Mouse (Mus musculus) hindbrain, postnatal 0 days (tissue): ENCODE measurements at regions not wholly inside any gene's neighbourhood (a gene's known extent, or its start where the extent isn't known, plus 50 kb on each side); places are given as distances from the start of the nearest gene placed in this dataset.
"Not testable (repeated sequence)": the region's sequence is repeated elsewhere in the genome, so short reads cannot be mapped to it uniquely, and the experiment has no call there.

Experiments used
- ATAC-seq: fragments of 200-750 bp; cut with Nextera tagmentation; 2 replicates; pipeline ENCODE4 v1.8.0; 2017; ENCODE audit warnings: mild to moderate bottlenecking, moderate TSS enrichment, moderate library complexity
- DNase-seq: peaks from one replicate; pipeline ENCODE4 v3.0.0-alpha.2; 2015; ENCODE audit warnings: low spot score
- H3K27ac ChIP-seq: fragments of 300-500 bp; sonication (generic); 2 replicates; pipeline ENCODE4 v1.5.1; 2014; ENCODE audit warnings: mild to moderate bottlenecking
- H3K27me3 ChIP-seq: fragments of 300-500 bp; sonication (generic); 2 replicates; pipeline ENCODE4 v1.6.1; 2014; ENCODE audit warnings: low read length, mixed read lengths; ENCODE audit not compliant: insufficient read depth
- H3K36me3 ChIP-seq: fragments of 300-500 bp; sonication (generic); 2 replicates; pipeline ENCODE4 v1.6.1; 2014; ENCODE audit warnings: low read length, mixed read lengths; ENCODE audit not compliant: insufficient read depth
- H3K4me1 ChIP-seq: fragments of 300-500 bp; sonication (generic); 2 replicates; pipeline ENCODE4 v1.6.1; 2014; ENCODE audit warnings: antibody characterized with exemption, low read length, mixed read lengths; ENCODE audit not compliant: insufficient read depth
- H3K4me2 ChIP-seq: fragments of 300-500 bp; sonication (generic); 2 replicates; pipeline ENCODE4 v1.6.1; 2014; ENCODE audit warnings: low read depth, mild to moderate bottlenecking, low read length, moderate library complexity, mixed read lengths
- H3K4me3 ChIP-seq: fragments of 300-500 bp; sonication (generic); 2 replicates; pipeline ENCODE4 v1.5.1; 2014; ENCODE audit warnings: low read length
- H3K9ac ChIP-seq: fragments of 300-500 bp; sonication (generic); replicated peaks from 2 replicates; pipeline ENCODE4 v1.6.1; 2014; ENCODE audit warnings: mild to moderate bottlenecking, low read length, moderate library complexity, mixed read lengths
- H3K9me3 ChIP-seq: fragments of 300-500 bp; sonication (generic); 2 replicates; pipeline ENCODE4 v1.6.1; 2016; ENCODE audit warnings: low read length, mixed read lengths
- CTCF ChIP-seq: IDR thresholded peaks from 2 replicates; pipeline ENCODE4 v1.5.1; 2016; ENCODE audit warnings: antibody characterized with exemption, control low read depth, low read depth
- WGBS: fragments of 180-500 bp; shearing (Covaris S2); extraction: QIAGEN DNeasy Blood & Tissue Kit; methylation state at CpG from one replicate; pipeline ENCODE4 v1.1.7; 2014; 5-methylcytosine and 5-hydroxymethylcytosine counted together

- H3K9me3 ChIP-seq, H3K27me3 ChIP-seq, H3K9ac ChIP-seq, H3K4me1 ChIP-seq, H3K27ac ChIP-seq, ATAC-seq, H3K36me3 ChIP-seq, H3K4me2 ChIP-seq, H3K4me3 ChIP-seq: not testable (repeated sequence)
- TF ChIP-seq CTCF, result peak; percentile 65
- WGBS, result 26% methylated on average over 2 of the region's 2 CpGs
- peak; percentile 33 for DNase-seq
Measured at GRCm38 (mm10) chr17:14127031-14127430, 67.7 kb upstream of the Gm7358 start.

- ATAC-seq (no peak), DNase-seq (no peak)
- no peaks in the 10 kb centered on the region for H3K36me3 ChIP-seq
- no peak overlapping the region for H3K4me2 ChIP-seq
- WGBS, result 85% methylated on average over 3 of the region's 3 CpGs
- H3K27me3 ChIP-seq, result no peaks in the 10 kb centered on the region
- no peak overlapping the region for H3K27ac ChIP-seq
- no peaks in the 10 kb centered on the region; the same call in 1 of the 2 replicates for H3K9me3 ChIP-seq
- no peaks in the 10 kb centered on the region for H3K4me1 ChIP-seq
- no peak overlapping the region for H3K4me3 ChIP-seq
- no peak overlapping the region for H3K9ac ChIP-seq
- TF ChIP-seq CTCF, result no peak
Measured at GRCm38 (mm10) chr17:14118863-14119262, 59.5 kb upstream of the Gm7358 start.

- TF ChIP-seq CTCF, result no peak
- H3K9me3 ChIP-seq, result no peaks in the 10 kb centered on the region
- peak; percentile 7; the same call in 1 of the 2 replicates for ATAC-seq
- no peaks in the 10 kb centered on the region for H3K4me1 ChIP-seq
- 55% methylated on average over 2 of the region's 2 CpGs for WGBS
- H3K9ac ChIP-seq, result no peak overlapping the region
- H3K36me3 ChIP-seq, result no peaks in the 10 kb centered on the region
- no peak overlapping the region for H3K4me2 ChIP-seq
- DNase-seq, result peak; percentile 24
- H3K27me3 ChIP-seq, result no peaks in the 10 kb centered on the region
- H3K27ac ChIP-seq, result no peak overlapping the region
- no peak overlapping the region for H3K4me3 ChIP-seq
Measured at GRCm38 (mm10) chr17:14116223-14116622, 56.9 kb upstream of the Gm7358 start.

GRCm38 (mm10) chr17:14114856-14115255 lies 55.5 kb upstream of the Gm7358 start:
- Histone ChIP-seq H3K9me3 (no peaks in the 10 kb centered on the region), H3K4me2 (no peak overlapping the region), H3K4me1 (no peaks in the 10 kb centered on the region), H3K9ac (no peak overlapping the region), H3K4me3 (no peak overlapping the region), H3K27me3 (no peaks in the 10 kb centered on the region), H3K27ac (no peak overlapping the region), H3K36me3 (no peaks in the 10 kb centered on the region)
- 78% methylated on average over 2 of the region's 2 CpGs for WGBS
- no peak for DNase-seq
- ATAC-seq, result no peak
- TF ChIP-seq CTCF, result no peak

GRCm38 (mm10) chr17:14111692-14112091 lies 52.4 kb upstream of the Gm7358 start:
- not testable (repeated sequence) for H3K9ac ChIP-seq, H3K4me2 ChIP-seq, H3K27me3 ChIP-seq, H3K36me3 ChIP-seq, ATAC-seq, H3K4me3 ChIP-seq, H3K27ac ChIP-seq, H3K9me3 ChIP-seq, H3K4me1 ChIP-seq
- DNase-seq, result peak; percentile 60
- WGBS, result 20% methylated on average over 1 of the region's 1 CpGs
- TF ChIP-seq CTCF, result peak; percentile 72
